Comparison of ENCODE assay signal across 8 mouse cellular contexts in genomic region chr5:35582445-35583220, GRCm38 (mm10). TPM values are rescaled to one million over a fixed set of nuclear protein-coding genes. Genes with fewer than 3 reads are reported as not detected.
A peak's percentile ranks its signal among the peaks of the same experiment; 100 is the strongest.
DNase-seq lines count a peak whose midpoint lies in the region; ATAC-seq lines count a peak whose summit lies in the region.

Acox3 (plus strand) TSS chr5:35583040.

- no peaks in the 10 kb centered on the region for H3K36me3 ChIP-seq in forebrain, embryonic 11.5 days (ENCODE audit: control insufficient read depth, insufficient read depth, low read length)
- no peaks in the 10 kb centered on the region for H3K36me3 ChIP-seq in heart, embryonic 16.5 days (ENCODE audit: control insufficient read depth, insufficient read depth)
- no peaks in the 10 kb centered on the region for H3K36me3 ChIP-seq in liver, embryonic 15.5 days (replicated peaks)
- no peaks in the 10 kb centered on the region for H3K36me3 ChIP-seq in neural tube, embryonic 12.5 days

- DNase-seq in CD8-positive naive resting alpha-beta T cell, adult 2 months (ENCODE audit: low read depth in 2 of 2, low spot score in 2 of 2), result peak; percentile 82 to 89
- peak; percentile 89 for DNase-seq in c-Kit-positive CD71-negative TER-119-negative erythroid progenitor cells, embryonic 14.5 days (ENCODE audit: low read depth)
- DNase-seq in forebrain, embryonic 11.5 days (ENCODE audit: low spot score), result peak; percentile 95
- peak; percentile 98 to 99 for DNase-seq in kidney, postnatal 36 days
- DNase-seq in telencephalon, adult 2 months (ENCODE audit: low read depth, low spot score), result peak; percentile 97

- peak within 1 kb of the TSS; percentile 76 for H3K4me2 ChIP-seq in forebrain, embryonic 11.5 days (ENCODE audit: low read depth, low read length, severe bottlenecking)
- H3K4me2 ChIP-seq in heart, embryonic 16.5 days (ENCODE audit: low read depth, low read length), result peak within 1 kb of the TSS; percentile 75
- H3K4me2 ChIP-seq in liver, embryonic 15.5 days, result peak within 1 kb of the TSS; percentile 88
- peak within 1 kb of the TSS; percentile 72 for H3K4me2 ChIP-seq in neural tube, embryonic 12.5 days (replicated peaks)

- peak within 1 kb of the TSS; percentile 64 for H3K9ac ChIP-seq in forebrain, embryonic 11.5 days (ENCODE audit: low read length)
- peak within 1 kb of the TSS; percentile 76 for H3K9ac ChIP-seq in heart, embryonic 16.5 days (ENCODE audit: low read length)
- peak within 1 kb of the TSS; percentile 68 for H3K9ac ChIP-seq in liver, embryonic 15.5 days
- peak within 1 kb of the TSS; percentile 33 for H3K9ac ChIP-seq in neural tube, embryonic 12.5 days

- H3K4me3 ChIP-seq in forebrain, embryonic 11.5 days (ENCODE audit: low read depth, low read length), result peak within 1 kb of the TSS; percentile 60
- peak within 1 kb of the TSS; percentile 59 for H3K4me3 ChIP-seq in heart, embryonic 16.5 days (ENCODE audit: low read length)
- H3K4me3 ChIP-seq in liver, embryonic 15.5 days (replicated peaks), result peak within 1 kb of the TSS; percentile 74
- peak within 1 kb of the TSS; percentile 55 for H3K4me3 ChIP-seq in neural tube, embryonic 12.5 days

- H3K9me3 ChIP-seq in forebrain, embryonic 11.5 days (ENCODE audit: control insufficient read depth, low read length), result no peaks in the 10 kb centered on the region
- no peaks in the 10 kb centered on the region for H3K9me3 ChIP-seq in heart, embryonic 16.5 days (replicated peaks; ENCODE audit: control insufficient read depth, low read length)
- no peaks in the 10 kb centered on the region for H3K9me3 ChIP-seq in liver, embryonic 15.5 days (replicated peaks)
- H3K9me3 ChIP-seq in neural tube, embryonic 12.5 days, result no peaks in the 10 kb centered on the region

- H3K27ac ChIP-seq in forebrain, embryonic 11.5 days (ENCODE audit: low read depth, low read length), result no peak within 1 kb of the TSS
- peak within 1 kb of the TSS; percentile 74 for H3K27ac ChIP-seq in heart, embryonic 16.5 days (ENCODE audit: low read length)
- H3K27ac ChIP-seq in liver, embryonic 15.5 days (replicated peaks), result peak within 1 kb of the TSS; percentile 62
- H3K27ac ChIP-seq in neural tube, embryonic 12.5 days, result no peak within 1 kb of the TSS

- H3K4me1 ChIP-seq in forebrain, embryonic 11.5 days (replicated peaks; ENCODE audit: control insufficient read depth, insufficient read depth, low read length), result peaks cover 4% of the 10 kb centered on the region; the same call in 1 of the 2 replicates
- peaks cover 7% of the 10 kb centered on the region for H3K4me1 ChIP-seq in heart, embryonic 16.5 days (ENCODE audit: control insufficient read depth, insufficient read depth, low read length)
- H3K4me1 ChIP-seq in liver, embryonic 15.5 days (replicated peaks), result peaks cover 18% of the 10 kb centered on the region
- H3K4me1 ChIP-seq in neural tube, embryonic 12.5 days, result peaks cover 13% of the 10 kb centered on the region

- ATAC-seq in forebrain, embryonic 11.5 days (replicated peaks; ENCODE audit: low FRiP score), result peak; percentile 95
- ATAC-seq in heart, embryonic 16.5 days (replicated peaks; ENCODE audit: extremely low read depth, insufficient read depth, low FRiP score), result peak; percentile 94
- ATAC-seq in liver, embryonic 15.5 days (ENCODE audit: insufficient read depth), result peak; percentile 86
- peak; percentile 92 for ATAC-seq in neural tube, embryonic 12.5 days (ENCODE audit: low FRiP score, low read depth)

- H3K27me3 ChIP-seq in forebrain, embryonic 11.5 days (ENCODE audit: control insufficient read depth, insufficient read depth, low read length), result no peaks in the 10 kb centered on the region
- no peaks in the 10 kb centered on the region for H3K27me3 ChIP-seq in heart, embryonic 16.5 days (ENCODE audit: control insufficient read depth, insufficient read depth, low read length)
- H3K27me3 ChIP-seq in liver, embryonic 15.5 days, result no peaks in the 10 kb centered on the region
- no peaks in the 10 kb centered on the region for H3K27me3 ChIP-seq in neural tube, embryonic 12.5 days (replicated peaks)

- 1% methylated on average over 35 of the region's 35 CpGs for WGBS in forebrain, embryonic 11.5 days
- WGBS in heart, embryonic 16.5 days, result under 1% methylated on average over 35 of the region's 35 CpGs
- under 1% methylated on average over 35 of the region's 35 CpGs for WGBS in liver, embryonic 15.5 days (ENCODE audit: insufficient replicate concordance)
- under 1% methylated on average over 35 of the region's 35 CpGs for WGBS in neural tube, embryonic 12.5 days

RNA-seq across cellular contexts. Expression of gene Acox3, which starts in this region (rescaled TPM):
- polyA plus RNA-seq in forebrain, embryonic 11.5 days (2014; fragmentation: Nextera tagmentation; extraction: Ambion mirVana), result 15.5 and 15.6 TPM in 2 replicates
- 11.2 and 12.4 TPM in 2 replicates for polyA plus RNA-seq in heart, embryonic 16.5 days (2015; fragmentation: Nextera tagmentation; extraction: Ambion mirVana)
- polyA plus RNA-seq in liver, embryonic 15.5 days (2015; fragmentation: Nextera tagmentation; extraction: Ambion mirVana), result 3.1 and 3.6 TPM in 2 replicates
- polyA plus RNA-seq in neural tube, embryonic 12.5 days (2016; fragmentation: Nextera tagmentation; extraction: Ambion mirVana), result 18.4 and 20.0 TPM in 2 replicates

Comparison
In these comparisons a context has a peak if more than half of its experiments do, and no peak if none do; other contexts are left out.
1. H3K27ac ChIP-seq: peak in heart, embryonic 16.5 days (single experiment) and liver, embryonic 15.5 days (single experiment); none in forebrain, embryonic 11.5 days (single experiment) and neural tube, embryonic 12.5 days (single experiment).
2. Peak in every context shown above with its lines, with median percentiles within 50 percentile points of each other: DNase-seq, ATAC-seq, H3K4me2 ChIP-seq, H3K4me3 ChIP-seq and H3K9ac ChIP-seq.